Mouse (Mus musculus): Measurements from ENCODE around the gene Atrn.

The Atrn gene

GRCm38 (mm10) chr2:130905751-130906583, at the start of gene Atrn, which contains the start of gene 4930402H24Rik:
Gene Atrn (plus strand): TSS chr2:130906495.
Gene 4930402H24Rik (minus strand): TSS chr2:130906406.
- peak; percentile 96 for DNase-seq

DNA sequence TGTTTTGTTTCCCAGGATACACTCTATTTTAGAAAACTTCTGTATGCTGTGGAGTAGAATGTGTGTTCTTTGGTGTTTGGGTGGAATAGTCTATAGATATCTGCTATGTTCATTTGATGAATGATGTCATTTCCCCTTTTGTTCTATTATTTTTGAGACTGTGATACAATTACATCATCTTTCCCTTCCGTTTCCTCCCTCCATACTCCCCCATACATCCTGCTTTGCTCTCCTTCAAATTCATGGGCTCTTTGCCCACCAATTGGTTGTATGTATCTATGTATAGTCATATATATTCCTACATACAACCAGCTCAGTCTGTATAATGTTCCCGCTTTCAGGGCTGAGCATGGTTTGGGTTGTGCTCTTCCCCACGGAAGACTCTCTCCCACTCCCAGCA, 44.2 kb upstream of the Atrn start:
- no peak for DNase-seq

DNA sequence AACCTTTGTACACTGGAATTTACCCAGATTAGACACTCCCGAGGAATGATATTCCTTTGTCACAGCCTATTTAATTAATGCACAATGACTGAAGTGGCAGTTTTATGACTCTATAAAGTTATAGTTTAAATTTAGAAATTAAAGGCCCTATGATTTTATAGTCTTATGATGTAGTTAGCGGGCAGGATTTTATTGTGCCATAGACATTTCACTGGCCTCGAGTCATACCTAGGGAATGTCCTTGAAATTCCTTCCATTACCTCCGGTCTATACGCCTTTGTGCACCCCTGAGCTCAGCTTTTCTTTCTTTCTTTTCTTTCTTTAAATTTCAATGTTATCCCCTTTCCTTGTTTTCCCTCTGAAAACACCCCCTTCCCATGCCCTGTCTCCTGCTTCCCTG, 35.4 kb upstream of the Atrn start:
- no peak for DNase-seq

- DNase-seq: no peak
Measured at GRCm38 (mm10) chr2:130877376-130877775, 28.9 kb upstream of the Atrn start.

DNA sequence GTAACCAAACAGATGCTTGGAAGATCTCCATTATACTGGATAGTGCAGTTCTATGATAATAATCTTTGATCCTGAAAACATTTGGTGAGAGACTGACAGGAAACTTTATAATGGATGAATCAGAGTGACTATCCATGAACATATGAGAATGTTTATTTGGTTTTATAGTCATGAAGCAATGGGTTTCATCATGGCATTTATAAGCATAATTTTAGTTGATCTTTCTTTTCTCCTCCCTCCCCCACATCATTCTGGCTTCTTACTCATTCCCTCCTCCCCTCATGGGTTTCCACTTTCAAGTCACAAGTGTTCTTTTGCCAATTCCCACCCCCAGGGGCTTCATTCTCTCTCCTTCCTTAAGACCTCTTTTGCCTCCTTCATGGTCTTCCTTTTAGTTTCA, 19.3 kb upstream of the Atrn start:
- DNase-seq: no peak

DNA sequence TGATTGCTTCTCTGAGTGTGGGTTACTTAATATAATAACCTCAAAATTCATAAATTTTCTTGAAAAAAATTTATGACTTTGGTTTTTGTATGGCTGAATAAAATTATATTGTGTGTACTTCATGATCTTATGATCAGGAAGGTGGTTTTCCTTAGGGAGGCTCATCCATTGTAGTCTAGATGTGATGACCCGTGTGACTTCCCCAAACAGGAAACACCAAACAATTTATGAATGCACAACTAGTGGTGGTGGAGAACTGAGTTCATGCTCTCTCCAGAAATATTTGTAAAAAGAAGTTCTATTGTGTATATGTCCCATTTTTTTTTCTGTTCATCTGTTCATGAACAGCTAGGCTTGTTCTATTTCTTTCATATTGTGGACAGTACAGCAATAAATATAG, 18.8 kb upstream of the Atrn start:
- no peak for DNase-seq

GRCm38 (mm10) chr2:130896944-130897343, 9.4 kb upstream of the Atrn start:
- DNase-seq: no peak

- DNase-seq: no peak
Measured at GRCm38 (mm10) chr2:130897856-130898255, 8.4 kb upstream of the Atrn start.

GRCm38 (mm10) chr2:130898783-130899182, 7.5 kb upstream of the Atrn start:
- no peak for DNase-seq

- no peak for DNase-seq
Measured at GRCm38 (mm10) chr2:130906584-130907315, 455 bp downstream of the Atrn start.

DNA sequence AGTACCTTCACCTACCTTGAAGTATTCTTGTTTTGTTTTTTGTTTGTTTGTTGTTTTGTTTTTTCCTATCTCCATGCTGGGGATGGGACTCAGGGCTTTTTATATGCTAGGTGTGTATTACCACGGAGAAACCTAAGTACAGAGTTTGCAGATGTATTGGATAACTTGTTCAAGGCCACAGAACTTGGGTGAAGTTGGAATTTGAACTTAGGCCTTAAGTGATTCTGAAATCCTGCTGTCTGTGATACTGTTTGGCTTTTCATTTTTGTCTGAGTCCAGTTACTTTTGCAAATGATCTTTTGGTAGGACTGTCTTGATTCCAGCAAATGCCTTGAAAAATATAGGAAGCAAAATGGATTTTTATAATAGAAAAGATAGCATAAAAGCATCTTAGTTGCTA, 5.4 kb downstream of the Atrn start:
- no peak for DNase-seq

DNA sequence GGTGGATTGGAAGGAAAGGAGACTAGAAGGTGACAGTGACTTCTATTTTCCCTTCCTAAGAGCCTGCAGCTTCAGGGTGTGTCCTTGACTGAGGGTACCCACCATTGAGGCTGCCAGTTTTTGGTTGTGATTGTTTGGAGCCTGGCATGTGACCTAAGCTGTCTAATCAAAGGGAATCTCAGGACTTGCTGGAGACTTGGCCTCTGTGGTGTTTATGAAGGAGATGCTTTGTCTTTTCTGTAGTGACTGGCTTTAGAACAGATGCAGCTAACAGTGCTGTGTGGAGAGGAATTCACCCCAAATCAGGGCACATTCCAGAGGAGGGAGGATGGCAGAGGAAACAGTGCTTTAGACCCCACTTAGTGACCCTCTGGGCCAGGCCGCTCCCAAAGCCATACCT, 8.6 kb downstream of the Atrn start:
- no peak for DNase-seq

- no peak for DNase-seq
Measured at GRCm38 (mm10) chr2:130916521-130917147, 10.3 kb downstream of the Atrn start.

GRCm38 (mm10) chr2:130917686-130918085, 11.4 kb downstream of the Atrn start:
- DNase-seq: no peak

DNA sequence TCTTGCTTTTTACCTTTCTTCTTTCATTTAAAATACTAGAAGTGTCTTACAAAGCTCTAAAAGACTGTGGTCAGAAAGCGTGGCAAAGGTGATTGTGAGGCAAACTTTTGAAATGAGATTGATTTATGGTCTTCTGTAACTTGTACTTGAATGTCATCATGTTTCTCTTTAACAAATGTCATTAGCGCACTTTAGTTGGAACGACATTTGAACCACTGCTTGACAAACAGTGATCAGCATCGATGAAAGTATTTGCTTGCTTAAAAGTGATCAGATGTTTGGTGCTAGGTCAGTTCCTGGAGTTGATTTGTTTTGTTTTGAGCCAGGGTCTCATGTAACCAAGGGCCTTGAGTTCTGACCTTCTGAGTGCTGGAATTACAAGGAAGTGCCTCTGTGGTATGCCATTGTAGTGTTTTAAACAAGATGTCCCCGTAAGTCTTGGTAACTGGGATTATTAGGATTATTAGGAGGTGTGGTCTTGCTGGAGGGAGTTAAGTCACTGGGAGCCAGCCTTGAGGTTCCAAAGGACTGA, 12.8 kb downstream of the Atrn start:
- DNase-seq: no peak

DNA sequence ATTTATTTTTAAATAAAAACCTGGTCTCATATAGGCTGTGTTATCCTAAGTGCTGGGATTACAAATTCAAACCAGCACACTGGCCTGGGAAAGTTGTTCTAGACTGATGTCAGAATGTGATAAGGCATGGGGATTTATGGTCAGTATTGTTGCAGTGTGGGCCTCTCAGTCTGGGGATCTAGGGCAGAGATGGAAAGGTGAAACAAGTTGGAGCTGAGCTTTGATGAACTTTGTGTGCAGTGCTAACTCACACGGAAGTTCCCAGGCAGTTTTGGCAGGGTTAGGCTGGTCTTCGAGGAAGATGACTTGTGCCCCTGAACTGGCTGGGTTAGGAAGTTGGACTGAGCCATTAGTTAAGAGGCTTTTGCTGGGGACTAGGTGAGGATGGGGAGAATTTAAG, 18.7 kb downstream of the Atrn start:
- DNase-seq: no peak

DNA sequence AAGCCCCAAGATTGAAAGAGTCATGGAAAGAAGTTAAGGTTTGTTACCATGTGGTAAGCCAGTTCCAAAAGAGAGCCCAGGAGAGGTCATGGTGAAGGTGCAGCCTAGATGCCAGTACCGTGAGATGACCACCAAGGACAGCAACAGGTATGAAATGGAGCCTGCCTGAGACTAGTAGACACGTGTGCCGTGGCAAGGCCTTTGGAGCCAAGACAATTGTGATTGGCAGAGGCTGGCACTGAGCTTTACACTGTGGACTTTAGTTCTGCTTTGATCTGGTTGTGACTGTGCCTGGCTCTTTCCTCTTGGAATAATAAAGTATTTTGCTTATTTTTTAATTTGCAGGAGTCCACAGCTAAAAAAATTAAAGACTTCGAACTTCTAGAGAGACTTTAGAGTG, 21.7 kb downstream of the Atrn start:
- DNase-seq: no peak

GRCm38 (mm10) chr2:130928530-130928929, 22.2 kb downstream of the Atrn start:
- DNase-seq: no peak

DNA sequence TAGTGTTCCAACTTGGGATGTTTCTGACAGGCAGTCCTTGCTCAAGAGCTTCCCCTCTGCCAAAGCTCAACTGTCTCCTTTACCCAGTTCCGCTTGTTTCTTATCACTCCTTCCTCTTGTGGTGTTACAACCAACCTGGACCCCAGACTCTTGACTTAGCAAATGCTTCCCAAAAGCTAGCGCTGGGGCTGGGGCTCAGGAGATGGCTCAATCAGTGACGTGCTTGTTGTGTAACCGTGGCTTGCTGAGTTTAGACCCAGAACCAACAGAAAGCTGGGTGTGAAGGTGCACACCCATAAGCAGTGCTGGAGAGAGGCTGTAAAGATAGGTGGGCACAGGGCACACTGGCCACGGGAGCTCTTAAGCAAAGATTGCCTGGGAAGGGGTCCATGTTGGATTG, 23.7 kb downstream of the Atrn start:
- DNase-seq: no peak

GRCm38 (mm10) chr2:130932865-130933264, 26.6 kb downstream of the Atrn start:
- DNase-seq: no peak

DNA sequence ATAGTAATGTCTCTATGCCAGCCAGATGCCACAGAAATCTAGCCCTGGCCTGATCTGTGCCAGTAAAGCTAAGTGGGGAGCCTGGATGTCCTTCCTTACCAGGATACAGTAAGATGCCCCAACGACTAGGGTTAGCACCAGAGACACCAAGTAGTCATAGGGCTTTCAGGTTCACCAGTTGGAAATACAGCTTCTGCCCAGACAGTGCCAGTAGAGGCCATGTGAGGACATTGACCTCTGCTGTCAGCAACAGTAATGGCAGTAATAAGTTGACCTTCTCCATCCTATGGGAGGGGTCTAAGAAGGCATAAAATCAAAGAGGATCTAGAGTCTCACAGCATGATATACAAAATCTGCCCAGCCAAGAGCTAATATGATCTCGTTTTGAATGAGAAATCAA, 43.5 kb downstream of the Atrn start:
- DNase-seq: no peak

DNA sequence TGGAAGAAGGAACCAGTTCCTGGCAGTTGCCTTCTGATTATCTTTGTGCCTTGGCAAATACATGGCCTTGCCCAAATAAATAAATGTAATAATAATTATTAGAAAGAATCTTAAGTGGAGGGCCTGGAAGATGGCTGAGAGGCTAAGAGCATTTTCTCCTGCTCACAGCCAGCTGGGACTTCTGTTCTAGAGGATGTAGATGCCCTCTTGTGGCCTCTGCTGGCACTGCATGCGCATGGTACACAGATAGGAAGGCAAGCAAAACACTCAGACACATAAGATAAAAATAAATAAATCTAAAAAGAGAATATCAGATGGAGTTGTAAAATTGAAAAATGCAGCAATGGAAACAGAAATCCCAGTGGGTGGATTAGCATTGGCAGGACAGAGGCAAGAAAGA, 44.3 kb downstream of the Atrn start:
- peak; percentile 89 for DNase-seq

- no peak for DNase-seq
Measured at GRCm38 (mm10) chr2:130958906-130959305, 52.6 kb downstream of the Atrn start.

GRCm38 (mm10) chr2:130961851-130962250, 55.6 kb downstream of the Atrn start:
- peak; percentile 10 for DNase-seq

Data from thymus, postnatal 4 days (tissue).